Mouse (Mus musculus) layer of hippocampus, adult 2 months (tissue): Measurements from ENCODE around the gene Sgpp2. TPM values are rescaled to one million over a fixed set of nuclear protein-coding genes. Genes with fewer than 3 reads are reported as not detected.
A peak's percentile ranks its signal among the peaks of the same experiment; 100 is the strongest.

Source experiments
- DNase-seq, 2 experiments: peaks; one replicate each; pipeline ENCODE4 v3.0.0; 2022; ENCODE audit warnings: low spot score in 2 of 2
- H3K27ac ChIP-seq: fragments of 200-600 bp; 2 replicates; pipeline ENCODE4 v1.8.1; 2022
- H3K4me3 ChIP-seq: fragments of 200-600 bp; 2 replicates; pipeline ENCODE4 v1.8.1; 2022; ENCODE audit warnings: mild to moderate bottlenecking
- CTCF ChIP-seq: fragments of 200-600 bp; conservative IDR thresholded peaks from 2 replicates; pipeline ENCODE4 v1.8.1; 2022; ENCODE audit warnings: antibody characterized with exemption, mild to moderate bottlenecking, moderate library complexity
- long read RNA-seq, 2 experiments: library from polyadenylated mRNA; stranded (forward); transcript quantifications; one replicate each; pipeline ENCODE4 v2.0.0; 2021; ENCODE audit warnings: borderline mapping rate in 2 of 2
- total RNA-seq, 2 experiments: library from RNA; stranded (reverse); gene quantifications; 2 replicates each; pipeline ENCODE4 v1.2.3; 2021

Sgpp2 gene
- total RNA-seq = 1 to 10 TPM; 4.3 TPM
- long read RNA-seq, experiment 1, full-length matches to known transcripts = 6 of 8 reads
- long read RNA-seq, experiment 1, partial matches to known transcripts = 0 of 8 reads
- long read RNA-seq, experiment 1, other reads (novel, unspliced or antisense) = 2 of 8 reads
- long read RNA-seq, experiment 2, full-length matches to known transcripts = 8 of 11 reads
- long read RNA-seq, experiment 2, partial matches to known transcripts = 0 of 11 reads
- long read RNA-seq, experiment 2, other reads (novel, unspliced or antisense) = 3 of 11 reads

- Histone ChIP-seq H3K4me3 (peak within 1 kb of the TSS; percentile 64), H3K27ac (peak within 1 kb of the TSS; percentile 8)
- peak in 1 of 2 experiments; percentile 25 for DNase-seq
These were observed at the start of gene Sgpp2 for GRCm38 (mm10) chr1:78310021-78310752. TSS of gene Sgpp2 (plus strand) at chr1:78310345.

GRCm38 (mm10) chr1:78267519-78267918 lies 42.6 kb upstream of the Sgpp2 start:
- no peak overlapping the region for H3K4me3 ChIP-seq
- no peak for DNase-seq
- no peak overlapping the region for H3K27ac ChIP-seq
- peak; percentile 27 for TF ChIP-seq CTCF

More at GRCm38 (mm10) chr1:78310021-78310752, at the start of gene Sgpp2:
- no peak for TF ChIP-seq CTCF

- no peak overlapping the region for H3K4me3 ChIP-seq
- no peak for DNase-seq
- TF ChIP-seq CTCF = no peak
- H3K27ac ChIP-seq = no peak overlapping the region
These were observed 37.2 kb upstream of the Sgpp2 start for GRCm38 (mm10) chr1:78272915-78273314.

- no peak for DNase-seq
- Histone ChIP-seq H3K4me3 (no peak overlapping the region), H3K27ac (no peak overlapping the region)
- no peak for TF ChIP-seq CTCF
These were observed 31.0 kb upstream of the Sgpp2 start for GRCm38 (mm10) chr1:78279128-78279527.

GRCm38 (mm10) chr1:78292397-78292796 lies 17.7 kb upstream of the Sgpp2 start:
- no peak for TF ChIP-seq CTCF
- Histone ChIP-seq H3K4me3 (no peak overlapping the region), H3K27ac (no peak overlapping the region)
- no peak for DNase-seq

- DNase-seq = no peak
- TF ChIP-seq CTCF = no peak
- H3K4me3 ChIP-seq = no peak overlapping the region
- no peak overlapping the region for H3K27ac ChIP-seq
These were observed 10.4 kb upstream of the Sgpp2 start for GRCm38 (mm10) chr1:78299670-78300225.

GRCm38 (mm10) chr1:78308688-78309087 lies 1.5 kb upstream of the Sgpp2 start:
- no peak for DNase-seq
- no peak for TF ChIP-seq CTCF
- Histone ChIP-seq H3K4me3 (no peak overlapping the region), H3K27ac (no peak overlapping the region)

- DNase-seq = no peak
- TF ChIP-seq CTCF = no peak
- Histone ChIP-seq H3K27ac (no peak overlapping the region), H3K4me3 (no peak overlapping the region)
These were observed 865 bp upstream of the Sgpp2 start for GRCm38 (mm10) chr1:78309280-78309679.

GRCm38 (mm10) chr1:78310861-78311341 lies 756 bp downstream of the Sgpp2 start:
- no peak for DNase-seq
- peak overlapping the region; percentile 8; the same call in 1 of the 2 replicates for H3K27ac ChIP-seq
- peak overlapping the region; percentile 64 for H3K4me3 ChIP-seq
- no peak for TF ChIP-seq CTCF

- no peak overlapping the region; the same call in 1 of the 2 replicates for H3K27ac ChIP-seq
- H3K4me3 ChIP-seq = peak overlapping the region; percentile 64; the same call in 1 of the 2 replicates
- no peak for DNase-seq
- no peak for TF ChIP-seq CTCF
These were observed 1.3 kb downstream of the Sgpp2 start for GRCm38 (mm10) chr1:78311482-78311881.

- no peak for TF ChIP-seq CTCF
- DNase-seq = no peak
- Histone ChIP-seq H3K4me3 (no peak overlapping the region), H3K27ac (no peak overlapping the region)
These were observed 2.8 kb downstream of the Sgpp2 start for GRCm38 (mm10) chr1:78312917-78313316.

- no peak for DNase-seq
- TF ChIP-seq CTCF = no peak
- Histone ChIP-seq H3K27ac (no peak overlapping the region), H3K4me3 (no peak overlapping the region)
These were observed 3.8 kb downstream of the Sgpp2 start for GRCm38 (mm10) chr1:78313961-78314360.

GRCm38 (mm10) chr1:78318089-78318760 lies 8.1 kb downstream of the Sgpp2 start:
- no peak for TF ChIP-seq CTCF
- no peak for DNase-seq
- Histone ChIP-seq H3K27ac (no peak overlapping the region), H3K4me3 (no peak overlapping the region)
